Mouse (Mus musculus) urinary bladder, postnatal 4 days (tissue): ENCODE results near the gene Gm8011.
"Not testable (repeated sequence)": the region's sequence is repeated elsewhere in the genome, so short reads cannot be mapped to it uniquely, and the experiment has no call there.

Experiments used
- DNase-seq, 2 experiments: peaks; one replicate each; pipeline ENCODE4 v3.0.0; 2021 to 2022; ENCODE audit warnings: low spot score in 2 of 2

Gene Gm8011

DNA sequence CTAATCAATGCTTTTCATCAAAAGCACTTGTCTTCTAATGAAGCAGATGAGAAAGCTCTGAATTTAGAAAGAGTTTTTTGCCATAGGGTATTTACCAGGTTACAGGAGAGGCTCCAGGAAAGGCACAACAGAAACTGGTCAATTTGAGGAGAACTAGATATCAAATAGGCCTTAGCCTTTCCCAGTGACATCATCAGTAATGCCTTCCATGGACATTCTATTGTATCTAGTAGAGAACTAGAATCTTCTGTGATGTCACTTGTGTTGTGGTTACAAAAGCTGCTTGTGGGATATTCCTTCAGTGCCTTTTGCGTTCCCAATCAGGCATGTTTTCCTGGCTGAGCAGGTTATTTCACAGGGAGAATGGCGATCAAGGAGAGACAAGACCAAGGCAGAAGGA is at the start of gene Gm8011:
Gene Gm8011, plus strand, starts transcription at position 301 of the 400 bp plus-strand sequence.
- not testable (repeated sequence) for DNase-seq

DNA sequence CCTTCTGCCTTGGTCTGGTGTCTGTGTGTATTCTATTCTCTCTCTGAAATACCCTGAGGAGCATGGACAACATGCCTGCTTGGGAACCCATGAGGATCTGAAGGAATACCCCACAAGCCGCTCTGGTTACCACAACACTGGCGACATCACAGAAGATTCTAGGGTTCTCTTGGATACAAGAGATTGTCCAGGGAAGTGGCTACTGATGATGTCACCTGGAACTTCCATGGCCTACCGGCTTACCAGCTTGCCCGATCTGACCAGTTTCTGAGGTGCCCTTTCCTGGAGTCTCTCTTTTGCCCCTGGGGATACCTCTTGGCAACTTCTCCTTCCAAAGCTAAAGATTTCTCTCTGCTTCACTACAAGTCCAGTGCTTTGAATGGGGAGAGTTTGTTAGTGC is 24.1 kb upstream of the Gm8011 start, which contains the start of gene Gm8005:
Gene Gm8005, minus strand, starts transcription at position 101 of the 400 bp plus-strand sequence.
- not testable (repeated sequence) for DNase-seq

DNA sequence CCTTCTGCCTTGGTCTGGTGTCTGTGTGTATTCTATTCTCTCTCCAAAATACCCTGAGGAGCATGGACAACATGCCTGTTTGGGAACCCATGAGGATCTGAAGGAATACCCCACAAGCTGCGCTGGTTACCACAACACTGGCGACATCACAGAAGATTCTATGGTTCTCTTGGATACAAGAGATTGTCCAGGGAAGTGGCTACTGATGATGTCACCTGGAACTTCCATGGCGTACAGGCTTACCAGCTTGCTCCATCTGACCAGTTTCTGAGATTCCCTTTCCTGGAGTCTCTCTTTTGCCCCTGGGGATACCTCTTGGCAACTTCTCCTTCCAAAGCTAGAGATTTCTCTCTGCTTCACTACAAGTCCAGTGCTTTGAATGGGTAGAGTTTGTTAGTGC is 38.6 kb downstream of the Gm8011 start, which contains the start of gene Gm8020:
Gene Gm8020, minus strand, starts transcription at position 101 of the 400 bp plus-strand sequence.
- not testable (repeated sequence) for DNase-seq
